Mouse (Mus musculus) testis, postnatal 14 days (tissue): Measurements from ENCODE around the gene Acsl3.

ENCODE experiments used
- DNase-seq: peaks from one replicate; pipeline ENCODE4 v3.0.0; 2021; ENCODE audit warnings: low spot score

Gene Acsl3

DNA sequence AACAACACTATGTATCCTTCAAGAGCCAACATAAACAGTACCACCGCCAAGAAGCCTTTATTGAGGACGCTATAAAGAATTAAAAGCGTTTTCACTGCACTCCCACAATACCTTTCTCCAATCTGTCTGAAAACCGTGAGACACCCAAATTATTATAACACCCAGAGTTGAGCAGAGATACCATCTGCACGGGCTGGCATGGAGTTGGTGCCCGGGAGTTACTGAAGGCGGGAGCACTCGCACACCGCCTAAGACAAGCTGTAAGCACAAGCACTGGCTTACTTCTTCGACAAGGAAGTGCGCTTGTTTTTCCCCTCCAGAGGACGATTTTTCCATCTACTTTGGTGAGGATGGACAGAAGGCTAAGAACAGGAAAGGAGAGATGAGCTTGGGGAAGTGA lies 84.6 kb downstream of the Acsl3 start:
- DNase-seq, result no peak

DNA sequence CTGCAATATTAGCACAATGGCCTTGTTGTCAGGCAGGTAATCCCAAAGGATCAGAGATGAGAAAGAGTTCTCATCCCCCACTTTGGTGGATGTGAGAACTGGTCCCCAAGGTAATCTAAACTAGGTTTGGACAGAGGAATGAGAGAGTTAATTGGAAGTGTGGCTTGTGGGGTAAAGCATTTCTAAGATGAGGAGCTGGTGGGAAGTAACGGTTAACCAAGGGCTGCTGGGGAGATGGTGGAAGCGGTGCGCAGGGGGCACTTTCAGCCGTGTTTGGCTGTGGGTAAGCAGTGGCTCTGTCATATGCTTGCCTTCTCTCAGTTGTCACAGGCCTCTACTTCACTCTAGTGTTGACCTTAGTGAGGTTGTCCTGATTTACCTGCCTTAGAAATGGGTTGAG lies 85.7 kb downstream of the Acsl3 start:
- DNase-seq, result no peak

GRCm38 (mm10) chr1:78745230-78745777 lies 87.7 kb downstream of the Acsl3 start:
- DNase-seq, result no peak
